Mouse (Mus musculus): ENCODE measurements around the gene Gm28308.

DNA sequence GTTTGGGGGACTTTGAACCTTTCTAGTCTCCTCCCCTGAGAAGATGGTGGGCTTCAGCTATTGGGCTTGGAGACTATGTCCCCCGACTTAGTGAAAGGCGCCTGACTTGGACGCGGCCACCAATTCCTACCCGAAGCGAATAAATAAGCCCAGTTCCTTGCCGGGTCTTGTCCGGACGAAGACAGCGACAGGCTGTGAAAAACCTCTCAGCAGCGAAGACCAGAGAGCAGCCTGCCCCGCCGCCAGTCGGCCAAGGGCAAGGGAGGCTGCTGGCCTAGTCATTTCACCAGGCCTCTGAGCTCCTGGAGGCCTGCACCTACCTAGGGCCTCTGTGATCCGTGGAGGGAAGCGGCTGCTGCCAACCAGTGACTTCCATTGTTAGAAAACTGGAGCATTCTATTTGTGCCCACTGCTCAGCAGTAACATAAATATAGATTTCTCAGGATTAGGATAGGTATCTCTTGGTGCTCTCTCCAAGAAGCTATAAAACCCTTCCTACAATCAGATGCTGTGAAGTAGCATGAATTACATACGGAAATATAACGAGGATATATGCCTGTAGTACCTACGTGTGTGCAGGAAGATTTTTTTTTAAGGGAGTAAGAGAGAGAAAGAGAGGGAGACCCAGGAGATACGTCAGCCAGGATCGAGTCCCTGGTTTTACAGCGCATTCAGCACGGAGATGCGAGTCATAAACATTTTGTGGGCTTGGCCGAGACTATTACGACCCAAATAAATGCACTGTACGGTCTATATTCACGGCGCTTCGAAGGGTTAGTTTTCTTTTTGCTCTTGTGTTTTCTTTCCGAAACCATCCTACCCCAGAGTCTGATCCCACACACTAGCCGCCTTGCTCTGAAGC is 7.1 kb upstream of the Gm28308 start:
- TF ChIP-seq JUND (IDR thresholded peaks at IDR 0.05; ENCODE audit: low read depth, low read length) (no peak), TAL1 (IDR thresholded peaks at IDR 0.05; ENCODE audit: low read length) (no peak), POLR2A (IDR thresholded peaks at IDR 0.05; ENCODE audit: control insufficient read depth in 1 of 2, insufficient read depth in 1 of 2, low read depth in 1 of 2, low read length in 2 of 2, poor library complexity in 1 of 2) (no peak), GABPA (IDR thresholded peaks at IDR 0.05; ENCODE audit: low read depth, low read length) (no peak), GATA1 (IDR thresholded peaks at IDR 0.05; ENCODE audit: low read depth, low read length) (no peak)
